In genomic region chr12:31653611-31654010, GRCm38 (mm10) we compare ENCODE assay signal across 10 mouse cellular contexts. TPM values are rescaled to one million over a fixed set of nuclear protein-coding genes. Genes with fewer than 3 reads are reported as not detected.
DNase-seq lines count a peak whose midpoint lies in the region; ATAC-seq and TF ChIP-seq lines count a peak whose summit lies in the region.
"Had no signal": no experiment of that assay in that cellular context is flagged by ENCODE, and none has a peak within 500 bp of the region (broad histone marks: within the 10 kb centered on the region; RNA-seq: fewer than 3 reads in every experiment).

No protein-coding gene starts in this region.

- H3K36me3 ChIP-seq in lung, embryonic 15.5 days = no peaks in the 10 kb centered on the region
- no peaks in the 10 kb centered on the region for H3K36me3 ChIP-seq in intestine, postnatal 0 days (ENCODE audit: control insufficient read depth, insufficient read depth)
- no peaks in the 10 kb centered on the region for H3K36me3 ChIP-seq in stomach, embryonic 14.5 days (ENCODE audit: control insufficient read depth, insufficient read depth, low read length)

- peak; percentile 17 for DNase-seq in embryo, embryonic 10.5 days (ENCODE audit: low spot score)
- no peak for DNase-seq in embryo, embryonic 10 days (ENCODE audit: low spot score)
- DNase-seq in lung, postnatal 25 days (ENCODE audit: low spot score) = no peak
- no peak for DNase-seq in layer of hippocampus, adult 11-12 months (ENCODE audit: low spot score)
- DNase-seq in urinary bladder, postnatal 10 days (ENCODE audit: low spot score) = no peak
- DNase-seq: gastrocnemius, postnatal 14 days; lung, adult 2 months had no signal

- 71% methylated on average over 5 of the region's 5 CpGs for WGBS in lung, embryonic 15.5 days
- WGBS in intestine, postnatal 0 days = 70% methylated on average over 5 of the region's 5 CpGs
- WGBS in stomach, embryonic 14.5 days = 76% methylated on average over 5 of the region's 5 CpGs

- H3K9me3 ChIP-seq in lung, embryonic 15.5 days = no peaks in the 10 kb centered on the region
- H3K9me3 ChIP-seq in intestine, postnatal 0 days (ENCODE audit: control insufficient read depth) = no peaks in the 10 kb centered on the region
- no peaks in the 10 kb centered on the region for H3K9me3 ChIP-seq in stomach, embryonic 14.5 days (ENCODE audit: control insufficient read depth, low read depth, low read length)

- peak overlapping the region; percentile 54 for H3K4me2 ChIP-seq in lung, embryonic 15.5 days
- H3K4me2 ChIP-seq in intestine, postnatal 0 days (replicated peaks; ENCODE audit: low read depth) = peak overlapping the region; percentile 75
- H3K4me2 ChIP-seq in stomach, embryonic 14.5 days (replicated peaks; ENCODE audit: low read depth, low read length) = peak overlapping the region; percentile 51

- no peak overlapping the region for H3K9ac ChIP-seq in lung, embryonic 15.5 days
- no peak overlapping the region for H3K9ac ChIP-seq in intestine, postnatal 0 days (ENCODE audit: low read depth, low read length)
- no peak overlapping the region for H3K9ac ChIP-seq in stomach, embryonic 14.5 days (replicated peaks; ENCODE audit: low read depth, low read length)

- H3K27ac ChIP-seq in lung, embryonic 15.5 days = no peak overlapping the region
- no peak overlapping the region for H3K27ac ChIP-seq in intestine, postnatal 0 days (ENCODE audit: low read depth, low read length)
- H3K27ac ChIP-seq in stomach, embryonic 14.5 days (ENCODE audit: low read length) = no peak overlapping the region

- H3K4me3 ChIP-seq in lung, embryonic 15.5 days = peak overlapping the region; percentile 58; the same call in 1 of the 2 replicates
- H3K4me3 ChIP-seq in intestine, postnatal 0 days (ENCODE audit: low read depth, low read length) = peak overlapping the region; percentile 97; the same call in 1 of the 2 replicates
- peak overlapping the region; percentile 79; the same call in 1 of the 2 replicates for H3K4me3 ChIP-seq in stomach, embryonic 14.5 days (ENCODE audit: low read depth, low read length)

- ATAC-seq in lung, embryonic 15.5 days (ENCODE audit: borderline replicate concordance, extremely low read depth, low FRiP score, low TSS enrichment) = no peak
- ATAC-seq in intestine, postnatal 0 days = no peak
- ATAC-seq in stomach, embryonic 14.5 days (ENCODE audit: insufficient number of reproducible peaks, insufficient read depth, low FRiP score, low read depth) = no peak

- H3K27me3 ChIP-seq in lung, embryonic 15.5 days = no peaks in the 10 kb centered on the region
- no peaks in the 10 kb centered on the region for H3K27me3 ChIP-seq in intestine, postnatal 0 days (replicated peaks; ENCODE audit: control insufficient read depth, insufficient read depth, low read length)
- no peaks in the 10 kb centered on the region for H3K27me3 ChIP-seq in stomach, embryonic 14.5 days (ENCODE audit: control insufficient read depth, insufficient read depth, low read length)

- no peak for TF ChIP-seq CTCF in intestine, postnatal 0 days (IDR thresholded peaks at IDR 0.05; ENCODE audit: low read depth)

- peaks cover 11% of the 10 kb centered on the region for H3K4me1 ChIP-seq in lung, embryonic 15.5 days
- no peaks in the 10 kb centered on the region for H3K4me1 ChIP-seq in intestine, postnatal 0 days (replicated peaks; ENCODE audit: control insufficient read depth, insufficient read depth, low read length)
- H3K4me1 ChIP-seq in stomach, embryonic 14.5 days (ENCODE audit: control insufficient read depth, insufficient read depth, low read length) = peaks cover 8% of the 10 kb centered on the region; the same call in 1 of the 2 replicates

RNA-seq across cellular contexts. Expression of gene Dus4l, which starts 1.0 kb away (rescaled TPM):
- 8.8 and 9.3 TPM in 2 replicates for polyA plus RNA-seq in lung, embryonic 15.5 days (2015; fragmentation: Nextera tagmentation; extraction: Ambion mirVana)
- 4.4 and 5.5 TPM in 2 replicates for polyA plus RNA-seq in intestine, postnatal 0 days (2015; fragmentation: Nextera tagmentation; extraction: Ambion mirVana)
- polyA plus RNA-seq in stomach, embryonic 14.5 days (2014; fragmentation: Nextera tagmentation; extraction: Ambion mirVana) = 10.7 and 18.3 TPM in 2 replicates

RNA-seq across cellular contexts. Expression of gene Cog5, which starts 1.1 kb away (rescaled TPM):
- 25.9 and 26.1 TPM in 2 replicates for polyA plus RNA-seq in lung, embryonic 15.5 days (2015; fragmentation: Nextera tagmentation; extraction: Ambion mirVana)
- 16.4 and 19.1 TPM in 2 replicates for polyA plus RNA-seq in intestine, postnatal 0 days (2015; fragmentation: Nextera tagmentation; extraction: Ambion mirVana)
- polyA plus RNA-seq in stomach, embryonic 14.5 days (2014; fragmentation: Nextera tagmentation; extraction: Ambion mirVana) = 41.6 and 43.8 TPM in 2 replicates

RNA-seq across cellular contexts. Expression of gene Bcap29, which starts 19.2 kb away (rescaled TPM):
- polyA plus RNA-seq in lung, embryonic 15.5 days (2015; fragmentation: Nextera tagmentation; extraction: Ambion mirVana) = 29.2 and 34.0 TPM in 2 replicates
- polyA plus RNA-seq in intestine, postnatal 0 days (2015; fragmentation: Nextera tagmentation; extraction: Ambion mirVana) = 29.6 and 30.0 TPM in 2 replicates
- polyA plus RNA-seq in stomach, embryonic 14.5 days (2014; fragmentation: Nextera tagmentation; extraction: Ambion mirVana) = 33.8 and 37.2 TPM in 2 replicates
